Mouse (Mus musculus): ENCODE measurements around the gene Ms4a7. TPM values are rescaled to one million over a fixed set of nuclear protein-coding genes. Genes with fewer than 3 reads are reported as not detected.
"Not testable (repeated sequence)": the region's sequence is repeated elsewhere in the genome, so short reads cannot be mapped to it uniquely, and the experiment has no call there.

The Ms4a7 gene
- polyA plus RNA-seq, 1 experiment from 2014 or later: 1,229 TPM

DNA sequence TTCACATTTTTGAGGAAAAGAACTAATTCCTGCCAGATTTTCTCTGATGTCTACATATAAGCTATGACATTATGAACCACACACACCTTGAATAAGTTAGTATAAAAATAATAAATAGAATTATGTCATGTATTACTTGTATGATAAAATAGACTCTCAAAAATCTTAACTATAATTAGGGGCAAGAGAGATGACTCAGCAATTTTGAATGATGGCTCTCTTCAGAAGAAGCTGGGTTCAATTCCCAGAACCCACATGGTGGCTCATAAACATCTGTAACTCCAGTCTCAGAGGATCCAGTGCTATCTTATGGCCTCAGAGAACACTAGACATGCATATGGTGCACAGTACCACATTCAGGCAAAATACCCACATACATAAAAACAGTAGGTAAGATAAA, 27.1 kb downstream of the Ms4a7 start:
- peaks cover 93% of the 10 kb centered on the region for H3K36me3 ChIP-seq (ENCODE audit: inconsistent target)
- H3K79me2 ChIP-seq (ENCODE audit: inconsistent target): no peaks in the 10 kb centered on the region
- H3K27ac ChIP-seq: no peak overlapping the region
- H3K4me3 ChIP-seq (ENCODE audit: inconsistent target): no peak overlapping the region

DNA sequence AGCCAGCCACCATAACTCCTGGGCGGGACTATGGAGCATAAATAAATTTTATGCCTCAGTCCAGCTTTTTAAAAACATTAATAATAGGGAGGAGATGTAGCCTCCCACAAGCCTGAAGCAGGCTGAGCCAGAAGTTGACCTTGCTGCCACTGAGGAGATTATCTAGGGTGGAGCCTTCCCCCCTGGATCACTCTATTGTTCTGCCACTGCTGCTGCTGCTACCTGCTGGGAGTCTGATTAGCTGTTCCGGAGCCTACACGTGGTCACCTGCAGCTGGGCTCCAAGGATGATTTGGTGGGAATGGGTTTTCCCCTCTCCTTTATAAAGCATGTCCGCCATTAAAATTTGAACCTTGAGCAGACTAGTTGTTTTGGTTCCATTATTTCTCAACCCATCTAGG, 36.4 kb downstream of the Ms4a7 start:
- H3K4me3 ChIP-seq (ENCODE audit: inconsistent target); H3K27ac ChIP-seq; H3K79me2 ChIP-seq (ENCODE audit: inconsistent target): not testable (repeated sequence)
- WGBS (ENCODE audit: missing documents): 79% methylated on average over 3 of the region's 4 CpGs
- peaks cover 32% of the 10 kb centered on the region for H3K36me3 ChIP-seq (ENCODE audit: inconsistent target)

DNA sequence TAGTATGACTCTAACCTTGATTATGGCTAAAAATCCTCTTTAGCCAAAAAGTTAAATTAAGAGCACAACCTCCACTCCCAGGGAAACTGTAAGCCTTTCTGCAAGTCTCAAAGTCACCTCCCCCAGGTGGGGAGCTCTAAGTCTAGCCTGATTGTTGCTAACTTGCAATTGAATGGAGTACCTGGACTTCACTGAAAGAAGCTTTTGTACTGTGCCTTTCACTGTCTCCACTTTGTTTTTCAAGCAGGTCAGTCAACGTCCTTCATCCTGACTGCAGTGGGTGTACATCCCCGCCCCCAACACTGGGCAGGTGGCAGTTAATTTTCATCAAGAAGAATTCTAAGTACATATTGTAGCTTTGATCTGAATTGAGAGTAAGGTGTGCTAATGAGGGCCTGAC, 37.0 kb downstream of the Ms4a7 start:
- Histone ChIP-seq H3K79me2 (ENCODE audit: inconsistent target) (no peaks in the 10 kb centered on the region), H3K27ac (no peak overlapping the region)
- WGBS (ENCODE audit: missing documents): 95% methylated on average over 2 of the region's 2 CpGs

DNA sequence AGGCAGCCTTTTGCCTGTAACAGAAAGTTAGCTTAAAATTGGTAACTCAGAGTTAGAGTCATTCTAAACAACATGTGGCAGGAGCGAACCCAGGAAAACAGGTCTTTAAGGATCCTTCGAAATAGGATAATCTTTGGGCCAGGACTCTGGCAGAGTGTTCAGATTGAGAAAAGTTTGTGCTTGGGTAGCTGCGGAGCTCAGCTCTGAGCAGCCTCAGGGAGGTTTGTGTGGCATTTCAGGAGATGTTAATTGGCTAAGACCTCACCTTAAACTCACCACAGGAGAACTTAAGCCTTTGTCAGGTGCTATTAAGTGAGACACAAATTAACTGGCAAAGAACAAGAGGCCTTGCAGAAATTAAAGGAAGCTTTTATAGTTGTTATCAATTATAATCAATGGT, 42.3 kb downstream of the Ms4a7 start:
- WGBS (ENCODE audit: missing documents): 27% methylated on average over 3 of the region's 3 CpGs
- not testable (repeated sequence) for H3K79me2 ChIP-seq (ENCODE audit: inconsistent target); H3K4me3 ChIP-seq (ENCODE audit: inconsistent target); H3K36me3 ChIP-seq (ENCODE audit: inconsistent target)
- peak overlapping the region; percentile 70 for H3K27ac ChIP-seq

More for the DNA sequence above, 37.0 kb downstream of the Ms4a7 start:
- Histone ChIP-seq H3K4me3 (ENCODE audit: inconsistent target) (no peak overlapping the region), H3K36me3 (ENCODE audit: inconsistent target) (peaks cover 26% of the 10 kb centered on the region)

DNA sequence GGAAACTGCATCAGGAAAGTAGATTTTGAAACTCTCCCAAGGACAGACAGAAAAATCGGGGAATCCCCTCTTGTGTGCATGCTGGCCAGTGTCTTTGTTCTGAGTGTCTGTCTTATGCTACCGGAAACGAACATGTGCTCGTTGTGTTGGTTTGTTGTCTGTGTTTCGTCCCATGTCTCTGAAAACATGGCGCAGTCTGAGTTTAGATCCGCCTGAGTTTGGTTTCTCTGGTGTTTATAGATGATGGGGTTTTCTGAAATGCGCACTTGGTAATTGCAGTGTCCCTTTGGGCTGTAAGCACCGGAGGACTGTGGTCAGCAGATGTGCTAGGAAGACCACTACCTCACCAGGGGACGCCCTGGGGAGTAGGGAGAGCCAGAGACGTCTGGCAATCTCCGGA, 43.0 kb downstream of the Ms4a7 start:
- no peaks in the 10 kb centered on the region for H3K36me3 ChIP-seq (ENCODE audit: inconsistent target)
- H3K27ac ChIP-seq: peak overlapping the region; percentile 70
- 21% methylated on average over 9 of the region's 12 CpGs for WGBS (ENCODE audit: missing documents)
- peak overlapping the region; percentile 29 for H3K4me3 ChIP-seq (ENCODE audit: inconsistent target)
- H3K79me2 ChIP-seq (ENCODE audit: inconsistent target): no peaks in the 10 kb centered on the region

DNA sequence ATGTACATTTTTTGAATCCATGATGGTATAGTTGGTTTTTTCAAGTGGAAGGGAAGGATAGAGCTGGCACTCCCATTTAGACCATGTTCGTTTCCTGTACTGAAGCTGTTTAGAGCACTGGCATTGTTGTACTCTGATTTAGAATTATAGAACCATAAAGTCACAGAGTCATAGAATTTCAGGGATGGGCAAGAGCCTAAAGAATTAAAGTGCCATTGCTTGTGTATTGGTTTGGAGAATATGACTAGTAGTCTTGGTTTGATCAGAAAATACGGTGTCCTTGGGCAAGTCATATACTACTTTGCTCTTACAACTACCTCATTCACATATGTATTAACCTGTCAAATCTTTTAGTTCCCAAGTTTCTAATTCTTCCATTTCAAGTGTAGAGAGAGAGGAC, 52.2 kb downstream of the Ms4a7 start, which contains the start of gene Ms4a5:
Gene Ms4a5, minus strand, starts transcription at position 101 of the 400 bp plus-strand sequence.
- H3K36me3 ChIP-seq (ENCODE audit: inconsistent target): no peaks in the 10 kb centered on the region
- H3K4me3 ChIP-seq (ENCODE audit: inconsistent target): no peak within 1 kb of the TSS
- H3K79me2 ChIP-seq (ENCODE audit: inconsistent target): no peaks in the 10 kb centered on the region
- no peak within 1 kb of the TSS for H3K27ac ChIP-seq
- 92% methylated on average over 2 of the region's 2 CpGs for WGBS (ENCODE audit: missing documents)

DNA sequence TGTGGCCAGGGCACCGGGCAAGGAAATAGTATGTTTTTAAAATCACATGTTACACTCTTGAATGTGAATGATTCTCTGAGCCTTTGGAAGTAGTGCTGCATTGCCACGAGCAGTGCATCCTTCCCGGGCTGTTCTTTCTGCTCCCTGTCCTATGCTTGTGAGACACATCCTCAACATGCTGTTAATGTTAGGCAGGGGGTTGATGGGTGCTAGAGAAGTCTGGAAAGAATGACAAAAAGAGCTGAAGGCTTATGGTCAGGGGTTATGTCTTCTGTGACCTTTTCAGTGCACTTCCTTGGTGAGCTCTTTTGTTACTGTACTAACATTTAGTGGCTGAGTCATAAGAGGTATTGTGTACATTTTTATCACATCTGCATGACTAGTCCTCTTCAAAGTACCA, 55.7 kb downstream of the Ms4a7 start:
- no peaks in the 10 kb centered on the region for H3K79me2 ChIP-seq (ENCODE audit: inconsistent target)
- H3K36me3 ChIP-seq (ENCODE audit: inconsistent target): no peaks in the 10 kb centered on the region
- WGBS (ENCODE audit: missing documents): 89% methylated on average over 3 of the region's 3 CpGs
- no peak overlapping the region for H3K4me3 ChIP-seq (ENCODE audit: inconsistent target)
- H3K27ac ChIP-seq: no peak overlapping the region

DNA sequence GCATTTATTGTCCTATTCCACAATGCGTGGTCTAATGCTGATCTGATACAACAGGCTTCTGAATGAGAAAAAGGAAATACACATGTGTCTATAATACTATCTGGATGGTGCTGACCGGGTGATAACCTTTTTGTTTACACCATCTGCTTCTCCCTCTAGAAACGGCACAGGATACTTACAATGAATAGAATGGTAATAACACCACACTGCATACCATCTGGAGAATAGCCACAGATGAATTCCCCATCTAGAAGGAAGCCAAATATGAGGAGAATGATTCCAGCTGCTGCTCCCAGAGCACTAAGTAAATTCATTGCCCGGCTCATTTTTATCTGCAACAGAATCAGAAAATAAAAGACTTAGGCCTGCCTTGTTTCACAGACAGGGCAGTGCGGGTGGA, 59.5 kb downstream of the Ms4a7 start:
- WGBS (ENCODE audit: missing documents): 93% methylated on average over 5 of the region's 5 CpGs
- no peak overlapping the region for H3K27ac ChIP-seq

More for the DNA sequence above, 59.5 kb downstream of the Ms4a7 start:
- no peaks in the 10 kb centered on the region for H3K36me3 ChIP-seq (ENCODE audit: inconsistent target)
- H3K4me3 ChIP-seq (ENCODE audit: inconsistent target): no peak overlapping the region
- H3K79me2 ChIP-seq (ENCODE audit: inconsistent target): no peaks in the 10 kb centered on the region

Other genes starting within 250 kb of the Ms4a7 start
- not detected in 3 replicates for gene 1700017D01Rik, start 205.3 kb downstream of the Ms4a7 start, polyA plus RNA-seq (2018)
- not detected in 3 replicates for gene 1700025F22Rik, start 170.8 kb downstream of the Ms4a7 start, polyA plus RNA-seq (2018)
- not detected in 3 replicates for gene Ms4a13, start 139.4 kb downstream of the Ms4a7 start, polyA plus RNA-seq (2018)
- not detected in 3 replicates for gene Ms4a12, start 103.7 kb downstream of the Ms4a7 start, polyA plus RNA-seq (2018)
- 0.07 to 0.09 TPM in 2 of 3 replicates, not detected in the other for gene Ms4a1, start 69.9 kb downstream of the Ms4a7 start, polyA plus RNA-seq (2018)
- gene Ms4a5, start 52.3 kb downstream of the Ms4a7 start, polyA plus RNA-seq (2018): not detected in 3 replicates
- gene Ms4a14, start 21.7 kb downstream of the Ms4a7 start, polyA plus RNA-seq (2018): 36.7 to 102 TPM (median 69.8 TPM) in 3 replicates
- gene Ms4a4a, start 39.4 kb upstream of the Ms4a7 start, polyA plus RNA-seq (2018): 260 to 797 TPM (median 552 TPM) in 3 replicates
- gene Ms4a4c, start 68.6 kb upstream of the Ms4a7 start, polyA plus RNA-seq (2018): 43.4 to 183 TPM (median 71.1 TPM) in 3 replicates
- gene Ms4a4b, start 107.4 kb upstream of the Ms4a7 start, polyA plus RNA-seq (2018): 2.1 to 3.8 TPM (median 3.0 TPM) in 3 replicates
- 546 to 786 TPM (median 561 TPM) in 3 replicates for gene Ms4a6c, start 133.2 kb upstream of the Ms4a7 start, polyA plus RNA-seq (2018)
- 0.80 to 5.0 TPM (median 2.0 TPM) in 3 replicates for gene Gm8369, start 149.8 kb upstream of the Ms4a7 start, polyA plus RNA-seq (2018)
- 182 to 404 TPM (median 188 TPM) in 3 replicates for gene Ms4a6b, start 180.4 kb upstream of the Ms4a7 start, polyA plus RNA-seq (2018)
- gene Ms4a4d, start 200.7 kb upstream of the Ms4a7 start, polyA plus RNA-seq (2018): not detected in 3 replicates